Mouse (Mus musculus): Measurements from ENCODE around the gene Elobl. TPM values are rescaled to one million over a fixed set of nuclear protein-coding genes. Genes with fewer than 3 reads are reported as not detected.

Gene Elobl
- total RNA-seq, 2 experiments from 2014 or later, result not detected

DNA sequence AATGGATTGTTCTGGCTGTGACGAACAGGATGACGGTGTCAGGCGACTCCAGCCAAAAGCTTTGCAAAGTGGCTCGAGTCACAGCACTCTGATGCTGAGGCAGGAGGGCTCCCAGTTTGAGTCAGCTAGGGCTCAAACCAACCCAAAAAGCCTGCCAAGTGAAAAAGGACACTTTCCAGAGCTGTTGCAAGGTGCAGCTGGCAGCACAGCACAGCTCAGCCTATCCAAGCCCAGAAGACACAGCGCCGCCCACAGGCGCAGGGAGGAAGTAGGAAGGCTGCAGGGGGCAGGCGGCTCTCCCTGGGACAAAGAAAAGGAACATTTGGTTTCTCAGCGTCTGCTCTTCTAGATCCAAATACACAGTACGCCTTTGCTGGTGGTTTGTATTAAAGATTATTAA, 19.9 kb upstream of the Elobl start:
- DNase-seq, result no peak

DNA sequence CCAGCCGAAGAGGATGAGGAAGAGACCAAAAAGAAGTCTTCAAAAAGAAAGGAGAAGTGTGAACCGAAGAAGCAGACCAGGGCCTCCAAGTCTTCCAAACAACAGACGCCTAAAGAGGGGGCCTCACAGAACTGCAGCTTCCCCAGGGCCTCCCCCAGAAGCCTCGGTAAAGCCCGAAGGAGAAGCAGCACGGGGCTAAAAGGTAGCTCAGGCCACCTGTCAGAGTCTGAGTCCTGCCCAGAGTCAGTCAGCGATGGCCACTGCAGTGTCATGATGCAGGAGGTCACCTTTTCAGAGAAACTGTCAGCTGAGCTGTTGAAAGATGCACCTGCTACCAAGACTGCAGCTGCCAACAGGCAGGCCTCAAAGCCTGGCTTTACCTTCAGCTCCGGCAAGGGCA, 14.6 kb upstream of the Elobl start:
- no peak for DNase-seq

GRCm38 (mm10) chr11:88977188-88977587, 10.5 kb upstream of the Elobl start:
- no peak for DNase-seq

GRCm38 (mm10) chr11:88976320-88976719, 9.6 kb upstream of the Elobl start:
- no peak for DNase-seq

DNA sequence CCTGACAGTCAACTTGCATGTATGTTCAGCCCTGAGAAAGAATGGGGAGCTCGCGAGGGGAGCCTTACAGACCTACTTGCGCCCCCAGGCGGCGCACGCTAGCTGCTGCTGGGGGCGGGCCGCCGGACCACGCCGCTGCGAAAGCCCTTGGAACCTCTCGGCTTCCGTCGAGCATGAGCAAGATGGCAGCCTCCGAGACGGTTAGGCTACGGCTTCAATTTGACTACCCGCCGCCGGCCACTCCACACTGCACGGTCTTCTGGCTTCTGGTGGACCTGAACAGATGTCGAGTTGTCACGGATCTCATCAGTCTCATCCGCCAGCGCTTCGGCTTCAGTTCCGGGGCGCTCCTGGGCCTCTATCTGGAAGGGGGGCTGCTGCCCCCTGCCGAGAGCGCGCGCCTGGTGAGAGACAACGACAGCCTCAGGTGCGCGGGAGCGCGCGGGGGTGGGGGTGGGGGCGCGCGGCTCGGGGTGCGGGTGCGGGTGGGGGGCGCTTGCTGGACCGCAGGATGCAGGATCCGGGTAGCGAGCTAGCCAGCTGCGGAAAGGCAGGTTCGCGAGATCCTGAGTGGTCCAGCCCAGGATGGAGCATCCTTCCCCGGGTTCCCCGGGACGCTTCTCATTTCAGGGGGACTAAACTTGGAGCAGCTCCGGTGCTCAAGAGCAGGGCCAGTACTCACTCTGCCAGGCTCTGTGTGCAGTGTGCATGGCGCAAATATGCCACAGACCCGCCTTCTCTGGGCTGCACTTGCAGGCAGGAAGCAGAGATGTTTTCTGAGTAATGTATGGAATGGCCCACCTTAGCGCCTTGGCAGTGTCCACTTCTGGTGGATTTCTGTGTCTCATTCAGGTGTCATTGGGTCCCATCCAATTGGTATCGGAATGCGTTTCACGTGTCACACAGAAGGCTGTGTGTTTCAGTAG, 7.3 kb upstream of the Elobl start:
- peak; percentile 94 to 95 for DNase-seq

GRCm38 (mm10) chr11:88970202-88970732, 3.5 kb upstream of the Elobl start, which contains the start of gene Coil:
Coil (plus strand) TSS chr11:88970252.
- DNase-seq, result no peak

- no peak for DNase-seq
These were observed 7.9 kb downstream of the Elobl start for GRCm38 (mm10) chr11:88958851-88959250.

GRCm38 (mm10) chr11:88955217-88955969, 11.3 kb downstream of the Elobl start, which contains the start of gene Scpep1:
Scpep1 (minus strand) TSS chr11:88955465.
- peak; percentile 94 for DNase-seq

- no peak for DNase-seq
These were observed 11.9 kb downstream of the Elobl start for GRCm38 (mm10) chr11:88954803-88955202.

DNA sequence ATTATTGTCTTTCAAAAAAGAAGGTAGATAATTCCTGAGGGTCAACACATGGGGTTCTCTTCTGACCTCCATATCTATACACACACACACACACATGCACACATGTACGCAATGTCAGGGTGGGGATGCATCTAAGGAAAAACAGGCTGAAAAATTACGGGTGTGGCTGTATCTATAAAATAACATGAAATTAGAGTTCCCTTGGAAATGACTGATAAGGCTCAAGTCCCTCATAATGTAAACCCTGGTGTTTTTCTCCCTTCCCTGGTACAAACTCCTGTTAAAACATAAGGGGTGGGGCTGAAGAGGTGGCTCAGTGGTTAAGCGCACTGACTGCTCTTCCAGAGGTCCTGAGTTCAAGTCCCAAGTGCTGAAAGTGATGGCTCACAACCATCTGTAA, 13.1 kb downstream of the Elobl start:
- no peak for DNase-seq

- no peak for DNase-seq
These were observed 14.6 kb downstream of the Elobl start for GRCm38 (mm10) chr11:88952117-88952516.

DNA sequence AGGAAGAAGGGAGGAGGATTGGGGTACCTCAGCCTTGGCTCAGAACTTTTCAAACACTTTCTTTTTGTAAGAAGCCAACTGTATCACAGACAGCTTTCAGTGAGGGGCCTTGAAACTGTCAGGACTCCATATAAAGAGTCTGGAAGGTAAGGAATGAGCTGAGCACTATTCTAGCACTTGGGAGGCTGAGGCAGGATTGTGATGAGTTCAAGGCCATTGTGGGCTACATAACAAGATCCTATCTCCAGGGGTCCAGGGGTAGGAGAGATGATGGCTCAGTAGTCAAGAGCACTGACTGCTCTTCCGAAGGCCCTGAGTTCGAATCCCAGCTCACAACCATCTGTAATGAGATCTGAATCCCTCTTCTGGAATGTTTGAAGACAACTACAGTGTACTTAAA, 15.2 kb downstream of the Elobl start:
- DNase-seq, result no peak

GRCm38 (mm10) chr11:88950640-88951250, 16.0 kb downstream of the Elobl start:
- DNase-seq, result no peak

DNA sequence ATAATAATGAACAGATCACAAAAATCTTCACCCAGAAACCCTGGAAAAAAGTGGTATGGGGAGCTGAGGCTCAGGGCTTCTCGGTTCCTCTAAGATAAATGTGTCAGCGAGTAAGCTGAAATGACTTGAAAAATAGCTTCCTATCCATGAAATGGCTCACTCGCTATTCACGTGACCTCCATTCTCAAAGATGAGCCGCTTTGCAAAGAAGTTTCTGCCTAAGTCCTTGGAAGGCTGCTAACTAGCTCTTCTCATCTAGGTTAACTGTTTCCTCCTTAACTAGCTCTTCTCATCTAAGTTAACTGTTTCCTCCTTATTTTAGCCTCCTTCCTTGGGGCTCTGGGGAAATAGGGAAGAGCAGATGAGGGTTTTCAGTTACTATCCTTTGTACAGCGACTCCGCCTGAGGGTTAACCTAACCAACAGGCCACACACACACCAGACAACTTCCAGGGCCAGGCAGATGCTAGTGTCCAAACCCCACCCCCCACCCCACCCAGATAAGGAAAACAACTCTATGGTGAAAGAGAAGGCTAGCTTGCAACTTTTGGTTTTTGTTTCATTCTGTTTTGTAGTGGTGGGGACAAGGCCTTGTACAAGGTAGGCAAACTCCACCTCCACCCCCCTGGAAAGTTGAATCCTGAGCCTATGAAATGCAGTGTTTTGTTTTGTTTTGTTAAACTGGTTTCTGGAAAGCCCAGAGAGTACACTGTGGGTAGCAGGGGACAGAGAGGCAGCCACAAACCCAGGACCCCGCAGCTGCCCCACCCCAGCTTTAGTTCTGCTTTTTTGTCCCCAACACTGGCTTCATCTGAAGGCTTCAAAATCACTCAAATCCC, 16.7 kb downstream of the Elobl start:
- no peak for DNase-seq

- no peak for DNase-seq
These were observed 17.8 kb downstream of the Elobl start for GRCm38 (mm10) chr11:88948896-88949295.

DNA sequence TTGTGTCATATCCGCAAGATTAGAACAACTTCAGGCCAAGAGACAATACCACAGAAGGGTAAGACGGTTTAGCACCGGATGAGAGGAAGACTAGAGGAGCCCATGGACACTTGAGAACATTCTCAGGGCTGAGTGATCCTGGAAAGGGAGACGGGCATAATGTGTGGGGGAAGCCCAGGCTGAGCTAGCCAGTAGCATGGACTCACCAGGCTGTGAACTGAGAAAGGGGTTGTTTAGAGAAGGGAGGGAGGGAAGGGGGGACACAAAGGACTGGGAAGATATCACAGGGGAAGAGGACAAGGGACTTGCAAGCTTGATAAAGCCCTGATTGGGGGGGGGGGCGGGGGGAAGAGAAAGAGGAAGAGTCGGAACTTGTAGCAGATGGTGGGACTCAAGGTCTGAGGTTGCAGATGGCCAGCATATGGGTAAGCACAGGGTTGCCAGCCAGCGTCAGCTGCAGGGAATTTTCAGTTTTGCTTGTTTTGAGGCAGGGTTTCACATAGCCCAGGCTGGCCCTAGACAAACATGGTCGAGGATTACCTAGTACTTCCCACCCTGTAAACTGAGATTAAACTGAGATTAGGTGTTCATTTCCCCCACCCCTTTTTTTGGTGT, 20.7 kb downstream of the Elobl start:
- DNase-seq, result no peak

DNA sequence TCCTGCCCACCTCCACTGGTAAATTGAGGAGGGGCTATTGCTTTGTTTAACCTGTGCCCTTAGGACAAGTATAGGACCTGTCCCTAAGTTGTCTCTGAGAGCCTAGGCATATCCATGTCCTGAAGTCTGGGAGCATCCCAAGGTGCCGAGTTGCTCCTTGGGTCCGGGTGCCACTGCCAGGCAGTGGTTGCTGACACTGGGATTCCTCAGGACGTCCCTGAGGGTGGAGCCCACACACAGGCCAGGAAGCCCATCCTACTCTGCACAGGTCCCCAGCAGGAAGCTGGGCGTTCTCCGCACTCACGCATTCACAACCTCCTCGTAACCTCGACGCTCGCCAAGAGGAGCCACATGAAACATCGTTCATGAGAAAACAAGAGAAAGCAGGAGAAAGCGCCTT, 25.2 kb downstream of the Elobl start:
- DNase-seq, result no peak

DNA sequence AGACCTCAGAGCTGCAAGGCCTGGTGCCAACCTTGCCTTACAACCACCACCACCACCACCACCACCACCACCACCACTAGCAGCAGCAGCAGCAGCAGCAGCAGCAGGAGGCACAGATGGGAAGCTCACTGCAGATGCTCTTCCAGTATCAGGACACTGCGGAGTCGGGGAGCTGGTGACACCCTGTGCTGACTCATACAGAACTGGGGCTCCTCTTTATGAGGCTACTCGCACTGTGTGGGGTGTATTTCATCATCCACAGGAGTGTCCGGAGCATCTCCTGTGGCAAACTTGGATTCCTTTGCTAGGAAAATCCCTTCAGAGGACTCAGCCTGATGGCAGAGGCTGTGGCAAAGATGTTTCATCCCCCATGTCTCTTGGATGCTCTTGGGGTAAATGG, 27.1 kb downstream of the Elobl start:
- DNase-seq, result peak in 1 of 2 experiments; percentile 13

DNA sequence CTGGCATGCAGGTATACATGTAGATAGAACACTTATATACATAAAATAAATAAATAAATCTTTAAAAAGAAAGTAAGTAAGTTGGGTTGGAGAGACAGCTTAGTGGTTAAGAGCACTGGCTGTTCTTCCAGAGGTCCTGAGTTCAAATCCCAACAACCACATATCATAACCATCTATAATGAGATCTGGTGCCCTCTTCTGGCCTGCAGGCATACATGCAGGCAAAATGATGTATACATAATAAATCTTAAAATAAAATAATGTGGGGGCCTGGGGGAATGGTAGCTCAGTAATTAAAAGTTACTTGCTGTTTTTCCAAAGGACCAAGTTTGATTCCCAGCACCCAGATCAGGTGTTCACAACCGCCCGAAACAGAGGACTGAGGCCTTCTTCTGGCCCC, 28.0 kb downstream of the Elobl start:
- DNase-seq, result no peak

DNA sequence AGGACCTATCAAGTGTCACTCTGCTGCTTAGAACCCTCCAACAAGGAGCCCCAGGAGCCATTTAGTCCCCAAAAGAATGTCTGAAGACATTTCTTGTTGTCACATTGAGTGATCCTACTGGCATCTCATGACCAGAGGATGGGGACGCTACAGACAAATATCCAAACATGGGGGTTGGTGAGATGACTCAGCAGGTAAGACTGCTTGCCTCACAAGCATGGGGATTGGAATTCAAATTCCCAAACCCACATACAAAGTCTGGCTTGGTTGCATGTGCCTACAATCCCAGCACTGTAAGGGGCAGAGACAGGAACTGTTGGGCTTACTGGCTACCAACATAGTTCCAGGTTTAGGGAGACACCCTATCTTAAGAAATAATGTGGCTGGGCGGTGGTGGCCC, 28.8 kb downstream of the Elobl start:
- DNase-seq, result no peak

Data from layer of hippocampus, postnatal 36 days (tissue).